Mouse (Mus musculus) embryonic facial prominence, embryonic 12.5 days (tissue): ENCODE results near the gene Neurod2. TPM values are rescaled to one million over a fixed set of nuclear protein-coding genes. Genes with fewer than 3 reads are reported as not detected.

ENCODE experiments used
- ATAC-seq: fragments of 200-750 bp; cut with Nextera tagmentation; 2 replicates; pipeline ENCODE4 v1.8.0; 2017; ENCODE audit not compliant: insufficient number of reproducible peaks, insufficient read depth, low FRiP score, low TSS enrichment
- H3K27ac ChIP-seq: fragments of 300-500 bp; sonication (generic); 2 replicates; pipeline ENCODE4 v1.5.1; 2016; ENCODE audit warnings: mild to moderate bottlenecking
- H3K27me3 ChIP-seq: fragments of 300-500 bp; sonication (generic); 2 replicates; pipeline ENCODE4 v1.6.1; 2016; ENCODE audit warnings: mild to moderate bottlenecking, moderate library complexity
- H3K36me3 ChIP-seq: fragments of 300-500 bp; sonication (generic); 2 replicates; pipeline ENCODE4 v1.6.1; 2016; ENCODE audit warnings: mild to moderate bottlenecking
- H3K4me1 ChIP-seq: fragments of 300-500 bp; sonication (generic); 2 replicates; pipeline ENCODE4 v1.6.1; 2016
- H3K4me2 ChIP-seq: fragments of 300-500 bp; sonication (generic); replicated peaks from 2 replicates; pipeline ENCODE4 v1.6.1; 2016; ENCODE audit warnings: mild to moderate bottlenecking, moderate library complexity
- H3K4me3 ChIP-seq: fragments of 300-500 bp; sonication (generic); 2 replicates; pipeline ENCODE4 v1.5.1; 2016; ENCODE audit warnings: mild to moderate bottlenecking
- H3K9ac ChIP-seq: fragments of 300-500 bp; sonication (generic); 2 replicates; pipeline ENCODE4 v1.6.1; 2016; ENCODE audit warnings: mild to moderate bottlenecking, moderate library complexity
- H3K9me3 ChIP-seq: fragments of 300-500 bp; sonication (generic); 2 replicates; pipeline ENCODE4 v1.6.1; 2016; ENCODE audit warnings: mild to moderate bottlenecking, moderate library complexity
- WGBS: fragments of 180-500 bp; shearing (Covaris S2); methylation state at CpG from one replicate; pipeline ENCODE4 v1.1.7; 2016; 5-methylcytosine and 5-hydroxymethylcytosine counted together
- polyA plus RNA-seq: library from polyadenylated mRNA; unstranded; fragments of >200 nt; fragmentation: Nextera tagmentation; extraction: Ambion mirVana; gene quantifications from 2 replicates; pipeline ENCODE4 v1.2.1, GENCODE M21; 2016

The Neurod2 gene
- polyA plus RNA-seq, result 0.27 and 0.61 TPM in 2 replicates

GRCm38 (mm10) chr11:98329081-98329959 lies at the start of gene Neurod2:
Neurod2 (minus strand) TSS chr11:98329648.
- peaks cover 20% of the 10 kb centered on the region for H3K4me1 ChIP-seq
- peak within 1 kb of the TSS; percentile 35 for H3K4me2 ChIP-seq
- no peak for ATAC-seq
- peaks cover 97% of the 10 kb centered on the region for H3K27me3 ChIP-seq
- WGBS, result 2% methylated on average over 38 of the region's 38 CpGs
- H3K36me3 ChIP-seq, result no peaks in the 10 kb centered on the region
- H3K9me3 ChIP-seq, result no peaks in the 10 kb centered on the region
- H3K9ac ChIP-seq, result peak within 1 kb of the TSS; percentile 25; the same call in 1 of the 2 replicates
- peak within 1 kb of the TSS; percentile 22 for H3K4me3 ChIP-seq
- H3K27ac ChIP-seq, result no peak within 1 kb of the TSS

DNA sequence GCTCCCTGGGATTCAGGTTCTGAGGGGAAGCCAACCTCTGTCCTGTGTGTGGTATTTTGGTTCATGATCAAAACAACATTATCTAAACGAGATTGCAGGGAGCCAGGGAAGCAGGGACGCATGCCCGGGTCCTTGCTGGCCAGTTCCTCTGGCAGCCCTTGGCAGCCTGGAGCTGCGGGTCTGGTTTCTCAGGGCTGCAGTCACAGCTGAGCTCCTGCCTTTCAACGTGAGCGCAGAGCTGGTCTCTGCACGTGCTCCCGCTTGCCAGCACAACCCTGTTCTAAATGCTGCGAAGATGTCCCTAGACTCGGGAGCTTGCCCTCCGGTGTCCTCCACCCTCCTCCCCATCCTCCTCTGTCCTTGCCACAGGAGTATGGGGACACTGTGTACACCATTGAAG lies 48.3 kb upstream of the Neurod2 start:
- peaks cover 72% of the 10 kb centered on the region for H3K36me3 ChIP-seq
- H3K4me1 ChIP-seq, result no peaks in the 10 kb centered on the region
- H3K9ac ChIP-seq, result no peak overlapping the region
- no peak for ATAC-seq
- no peaks in the 10 kb centered on the region for H3K27me3 ChIP-seq
- whole genome bisulfite sequencing, result 82% methylated on average over 11 of the region's 11 CpGs
- no peak overlapping the region for H3K4me2 ChIP-seq
- no peak overlapping the region for H3K27ac ChIP-seq
- H3K4me3 ChIP-seq, result no peak overlapping the region
- H3K9me3 ChIP-seq, result no peaks in the 10 kb centered on the region

DNA sequence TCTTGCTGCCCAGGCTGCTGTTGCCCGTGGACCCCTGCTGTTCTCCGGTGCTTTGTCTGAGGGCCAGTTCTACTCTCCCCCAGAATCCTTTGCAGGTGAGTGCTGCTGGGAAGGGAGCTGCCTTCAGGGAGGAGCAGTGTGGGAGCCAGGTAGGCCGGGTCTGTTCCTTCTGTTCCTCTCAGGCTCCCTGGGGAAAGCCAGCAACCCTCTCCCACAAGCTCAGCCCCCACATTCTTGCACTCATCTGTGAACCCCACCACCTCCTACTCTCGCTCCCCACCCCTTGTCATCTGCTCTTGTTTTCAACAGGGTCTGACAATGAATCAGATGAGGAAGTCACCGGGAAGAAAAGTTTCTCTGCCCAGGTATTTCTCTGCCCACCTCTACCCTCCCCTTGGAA lies 47.3 kb upstream of the Neurod2 start:
- WGBS, result 75% methylated on average over 5 of the region's 5 CpGs

GRCm38 (mm10) chr11:98374266-98374665 lies 44.8 kb upstream of the Neurod2 start:
- no peaks in the 10 kb centered on the region for H3K27me3 ChIP-seq
- H3K9me3 ChIP-seq, result no peaks in the 10 kb centered on the region
- H3K4me1 ChIP-seq, result peaks cover 12% of the 10 kb centered on the region
- 83% methylated on average over 8 of the region's 8 CpGs for WGBS
- no peak overlapping the region for H3K9ac ChIP-seq
- no peak overlapping the region for H3K4me3 ChIP-seq
- H3K36me3 ChIP-seq, result peaks cover 57% of the 10 kb centered on the region
- no peak for ATAC-seq
- H3K4me2 ChIP-seq, result no peak overlapping the region
- H3K27ac ChIP-seq, result no peak overlapping the region

More for the DNA sequence above, 47.3 kb upstream of the Neurod2 start:
- Histone ChIP-seq H3K9ac (no peak overlapping the region), H3K4me1 (peaks cover 4% of the 10 kb centered on the region), H3K9me3 (no peaks in the 10 kb centered on the region), H3K4me2 (no peak overlapping the region), H3K36me3 (peaks cover 72% of the 10 kb centered on the region), H3K4me3 (no peak overlapping the region), H3K27me3 (no peaks in the 10 kb centered on the region), H3K27ac (no peak overlapping the region)
- no peak for ATAC-seq

GRCm38 (mm10) chr11:98373244-98373643 lies 43.8 kb upstream of the Neurod2 start:
- Histone ChIP-seq H3K4me3 (no peak overlapping the region), H3K4me2 (no peak overlapping the region), H3K27me3 (no peaks in the 10 kb centered on the region), H3K9me3 (no peaks in the 10 kb centered on the region), H3K36me3 (peaks cover 47% of the 10 kb centered on the region), H3K4me1 (peaks cover 12% of the 10 kb centered on the region), H3K9ac (no peak overlapping the region), H3K27ac (no peak overlapping the region)
- WGBS, result 86% methylated on average over 6 of the region's 6 CpGs
- no peak for ATAC-seq

DNA sequence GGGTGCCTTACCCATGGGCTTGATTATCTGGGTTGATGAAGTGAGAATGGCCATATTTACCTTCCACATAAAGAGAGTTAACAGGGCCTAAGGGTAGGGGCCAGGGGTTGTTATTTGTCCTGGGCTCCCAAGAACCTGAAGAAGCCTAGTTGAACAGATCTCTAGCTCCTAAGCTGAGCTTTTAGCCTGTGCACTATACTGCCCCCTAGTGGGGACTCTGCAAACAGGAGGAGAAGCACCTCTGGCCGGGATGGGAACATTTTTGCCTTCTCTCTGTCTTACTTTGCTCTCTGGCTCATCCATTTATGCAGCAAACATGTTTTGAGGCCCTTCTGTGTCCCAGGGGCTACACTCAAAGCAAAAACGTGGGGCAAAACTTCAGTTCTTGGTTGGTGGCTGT lies 43.0 kb upstream of the Neurod2 start:
- H3K27me3 ChIP-seq, result no peaks in the 10 kb centered on the region
- H3K9me3 ChIP-seq, result no peaks in the 10 kb centered on the region
- no peak overlapping the region for H3K9ac ChIP-seq
- H3K4me1 ChIP-seq, result peaks cover 12% of the 10 kb centered on the region
- ATAC-seq, result no peak
- no peak overlapping the region for H3K4me2 ChIP-seq
- 8% methylated on average over 2 of the region's 2 CpGs for WGBS
- H3K36me3 ChIP-seq, result peaks cover 38% of the 10 kb centered on the region
- no peak overlapping the region for H3K4me3 ChIP-seq
- H3K27ac ChIP-seq, result no peak overlapping the region

- WGBS, result 38% methylated on average over 10 of the region's 10 CpGs
- Histone ChIP-seq H3K36me3 (peaks cover 31% of the 10 kb centered on the region), H3K4me1 (peaks cover 12% of the 10 kb centered on the region), H3K4me3 (no peak overlapping the region), H3K27ac (no peak overlapping the region), H3K27me3 (no peaks in the 10 kb centered on the region), H3K9ac (no peak overlapping the region), H3K9me3 (no peaks in the 10 kb centered on the region), H3K4me2 (0 out of 2 replicates have a peak overlapping the region, but pooled peaks have one; percentile 3)
- no peak for ATAC-seq
Measured at GRCm38 (mm10) chr11:98371556-98372240, 42.2 kb upstream of the Neurod2 start.

- WGBS, result 67% methylated on average over 2 of the region's 2 CpGs
- no peak overlapping the region for H3K27ac ChIP-seq
- no peak overlapping the region for H3K9ac ChIP-seq
- no peak for ATAC-seq
- peaks cover 20% of the 10 kb centered on the region for H3K36me3 ChIP-seq
- no peaks in the 10 kb centered on the region for H3K9me3 ChIP-seq
- H3K4me2 ChIP-seq, result no peak overlapping the region
- H3K4me1 ChIP-seq, result peaks cover 12% of the 10 kb centered on the region
- no peaks in the 10 kb centered on the region for H3K27me3 ChIP-seq
- H3K4me3 ChIP-seq, result no peak overlapping the region
Measured at GRCm38 (mm10) chr11:98370588-98370987, 41.1 kb upstream of the Neurod2 start.

GRCm38 (mm10) chr11:98369337-98369736 lies 39.9 kb upstream of the Neurod2 start:
- ATAC-seq, result no peak
- 82% methylated on average over 6 of the region's 6 CpGs for WGBS
- Histone ChIP-seq H3K9ac (no peak overlapping the region), H3K27ac (no peak overlapping the region), H3K27me3 (no peaks in the 10 kb centered on the region), H3K4me2 (no peak overlapping the region), H3K4me1 (peaks cover 12% of the 10 kb centered on the region), H3K4me3 (no peak overlapping the region), H3K9me3 (no peaks in the 10 kb centered on the region), H3K36me3 (peaks cover 7% of the 10 kb centered on the region; the same call in 1 of the 2 replicates)

DNA sequence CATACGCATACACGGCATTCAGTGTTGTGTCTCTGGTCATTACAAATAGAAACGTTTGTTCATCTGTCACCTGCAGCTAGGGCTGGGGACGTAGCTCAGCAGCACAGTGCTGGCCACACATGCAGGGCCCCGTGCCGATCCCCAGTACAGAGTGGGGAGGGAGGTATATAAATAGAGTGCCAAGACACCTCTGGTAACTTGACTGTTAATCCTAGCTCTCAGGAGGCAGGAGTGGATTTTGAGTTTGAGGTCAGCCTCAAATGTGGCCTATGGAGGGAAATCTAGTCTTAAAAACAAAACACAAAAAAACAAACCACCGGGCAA lies 38.4 kb upstream of the Neurod2 start:
- Histone ChIP-seq H3K4me1 (peaks cover 12% of the 10 kb centered on the region), H3K4me3 (no peak overlapping the region), H3K9me3 (no peaks in the 10 kb centered on the region), H3K27me3 (no peaks in the 10 kb centered on the region), H3K4me2 (no peak overlapping the region), H3K9ac (no peak overlapping the region), H3K27ac (no peak overlapping the region), H3K36me3 (0 out of 2 replicates have a peak, but pooled peaks cover under 1% of the 10 kb centered on the region)
- no peak for ATAC-seq
- 83% methylated on average over 7 of the region's 7 CpGs for WGBS

DNA sequence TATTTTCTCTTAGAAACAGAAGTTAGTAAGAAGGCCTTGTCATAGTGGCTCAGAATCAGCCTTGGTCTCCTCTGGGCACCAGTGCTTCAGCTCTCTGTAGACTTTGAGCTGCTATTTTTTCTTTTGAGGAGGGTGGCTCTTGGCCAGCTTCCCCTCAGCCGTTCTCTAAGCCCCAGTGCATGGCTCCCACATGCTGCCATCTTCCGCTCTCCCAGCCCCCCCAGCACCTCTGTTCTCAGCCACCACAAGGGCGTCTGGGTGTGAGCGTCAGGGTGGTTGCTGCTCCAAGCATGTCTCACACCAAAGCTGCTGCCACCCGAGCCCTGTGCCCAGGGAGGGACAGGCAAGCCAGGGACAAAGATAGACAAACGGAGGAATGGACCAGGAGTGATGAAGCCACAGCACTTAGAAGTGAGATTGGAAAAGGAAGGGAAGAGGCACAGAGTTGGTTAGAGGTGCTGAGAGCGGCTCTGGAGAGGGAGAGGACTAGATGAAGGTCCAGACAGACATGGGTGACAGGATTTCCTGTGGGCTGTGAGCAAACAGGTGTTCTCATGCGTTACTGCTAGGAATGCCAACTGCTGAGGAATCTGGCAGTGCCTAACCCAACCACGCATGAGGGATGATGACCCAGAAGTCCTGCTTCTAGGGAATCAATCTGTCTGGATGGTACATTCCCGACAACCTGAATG lies 37.9 kb upstream of the Neurod2 start:
- WGBS, result 83% methylated on average over 10 of the region's 10 CpGs
- H3K4me1 ChIP-seq, result peaks cover 13% of the 10 kb centered on the region
- no peaks in the 10 kb centered on the region for H3K27me3 ChIP-seq
- H3K9me3 ChIP-seq, result no peaks in the 10 kb centered on the region
- no peak overlapping the region for H3K4me3 ChIP-seq
- H3K9ac ChIP-seq, result no peak overlapping the region
- H3K27ac ChIP-seq, result no peak overlapping the region
- no peak for ATAC-seq
- H3K4me2 ChIP-seq, result no peak overlapping the region
- H3K36me3 ChIP-seq, result no peaks in the 10 kb centered on the region
